Comparison of ENCODE assay signal across 26 mouse cellular contexts in the genomic region with DNA sequence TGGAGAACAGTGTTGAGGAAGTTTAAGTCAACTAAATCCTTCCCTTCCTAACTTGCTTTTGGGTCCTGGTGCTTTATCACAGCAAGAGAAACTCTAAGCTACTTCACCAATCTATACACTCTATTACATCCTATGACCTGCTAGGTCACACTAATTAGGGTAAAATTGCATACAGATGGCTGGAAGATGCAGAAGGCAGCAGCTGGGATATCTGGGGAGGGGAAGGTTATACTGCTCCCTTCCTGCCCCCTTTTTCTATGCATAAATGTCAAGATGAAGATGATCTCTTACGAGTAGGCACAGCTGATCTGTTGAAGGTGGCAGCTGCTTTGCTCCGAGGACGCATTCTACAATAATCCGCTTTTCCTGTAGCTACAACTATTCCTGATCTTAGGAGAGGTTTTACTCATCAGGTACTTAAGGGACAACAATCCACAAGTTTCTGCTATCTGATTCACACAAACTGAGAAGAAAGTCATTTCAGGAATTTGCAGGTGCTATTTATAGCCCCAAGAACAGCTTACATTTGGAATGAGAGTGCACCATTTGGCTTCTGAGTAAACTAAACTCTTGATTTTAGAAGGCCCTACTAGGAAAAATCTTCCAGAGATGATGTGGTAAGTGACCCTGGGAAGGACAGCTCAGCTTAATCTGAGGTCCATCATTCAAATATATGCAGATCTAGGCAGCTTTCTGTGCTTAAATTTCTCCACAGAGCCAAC.
A peak's percentile ranks its signal among the peaks of the same experiment; 100 is the strongest.
DNase-seq lines count a peak whose midpoint lies in the region; ATAC-seq and TF ChIP-seq lines count a peak whose summit lies in the region.
"Had no signal": no experiment of that assay in that cellular context is flagged by ENCODE, and none has a peak within 500 bp of the region (broad histone marks: within the 10 kb centered on the region; RNA-seq: fewer than 3 reads in every experiment).

No protein-coding gene starts in this region.

- H3K27me3 ChIP-seq in heart, embryonic 12.5 days (replicated peaks) = no peaks in the 10 kb centered on the region
- no peaks in the 10 kb centered on the region for H3K27me3 ChIP-seq in heart, embryonic 16.5 days (ENCODE audit: control insufficient read depth, insufficient read depth, low read length)
- no peaks in the 10 kb centered on the region for H3K27me3 ChIP-seq in embryonic facial prominence, embryonic 11.5 days (ENCODE audit: control insufficient read depth, insufficient read depth, low read length)
- H3K27me3 ChIP-seq in hindbrain, postnatal 0 days (ENCODE audit: insufficient read depth, low read length) = no peaks in the 10 kb centered on the region
- H3K27me3 ChIP-seq: CH12.LX; embryonic facial prominence, embryonic 13.5 days; forebrain, embryonic 13.5 days; Patski; stomach, embryonic 15.5 days had no signal

- peak; percentile 61 for DNase-seq in heart, adult 11 months
- no peak for DNase-seq in heart, adult 8-10 months (ENCODE audit: low spot score)
- DNase-seq in 3T3-L1 (ENCODE audit: low read depth, low spot score) = peak; percentile 19
- DNase-seq in embryonic facial prominence, embryonic 11.5 days (ENCODE audit: low spot score) = peak; percentile 57
- no peak for DNase-seq in hindbrain, postnatal 0 days (ENCODE audit: low spot score)
- DNase-seq in kidney, adult 8-10 months = no peak
- DNase-seq: adrenal gland, postnatal 36 days; cerebellum, adult 11 months; cerebellum, adult 9-11 months; kidney, postnatal 4 days; layer of hippocampus, adult 9-11 months; lung, embryonic 14.5 days; lung, postnatal 4 days; thymus, adult 18-20 months; thymus, postnatal 36 days had no signal

- no peak overlapping the region for H3K27ac ChIP-seq in heart, embryonic 12.5 days (ENCODE audit: poor library complexity, severe bottlenecking)
- H3K27ac ChIP-seq in heart, embryonic 16.5 days (ENCODE audit: low read length) = 0 out of 2 replicates have a peak overlapping the region, but pooled peaks have one; percentile 1
- no peak overlapping the region for H3K27ac ChIP-seq in embryonic facial prominence, embryonic 11.5 days (replicated peaks; ENCODE audit: low read depth, low read length)
- no peak overlapping the region for H3K27ac ChIP-seq in hindbrain, postnatal 0 days
- H3K27ac ChIP-seq: embryonic facial prominence, embryonic 13.5 days; forebrain, embryonic 13.5 days; hindbrain, embryonic 10.5 days; stomach, embryonic 15.5 days had no signal

- H3K4me2 ChIP-seq in heart, embryonic 12.5 days = no peak overlapping the region
- peak overlapping the region; percentile 35; the same call in 1 of the 2 replicates for H3K4me2 ChIP-seq in heart, embryonic 16.5 days (ENCODE audit: low read depth, low read length)
- no peak overlapping the region for H3K4me2 ChIP-seq in embryonic facial prominence, embryonic 11.5 days (ENCODE audit: low read depth, low read length)
- H3K4me2 ChIP-seq in hindbrain, postnatal 0 days (ENCODE audit: low read depth, low read length) = no peak overlapping the region
- H3K4me2 ChIP-seq: embryonic facial prominence, embryonic 13.5 days; forebrain, embryonic 13.5 days; lung, embryonic 14.5 days; stomach, embryonic 15.5 days had no signal

- ATAC-seq in heart, embryonic 12.5 days (ENCODE audit: insufficient number of reproducible peaks, low FRiP score) = no peak
- no peak for ATAC-seq in heart, embryonic 16.5 days (replicated peaks; ENCODE audit: extremely low read depth, insufficient read depth, low FRiP score)
- no peak for ATAC-seq in embryonic facial prominence, embryonic 11.5 days (replicated peaks; ENCODE audit: insufficient number of reproducible peaks, low FRiP score, low TSS enrichment, low read depth)
- ATAC-seq in hindbrain, postnatal 0 days = no peak
- ATAC-seq: forebrain, embryonic 13.5 days; intestine, postnatal 0 days; midbrain, embryonic 16.5 days; Patski had no signal

- H3K9me3 ChIP-seq in heart, embryonic 12.5 days (replicated peaks) = no peaks in the 10 kb centered on the region
- H3K9me3 ChIP-seq in heart, embryonic 16.5 days (replicated peaks; ENCODE audit: control insufficient read depth, low read length) = no peaks in the 10 kb centered on the region
- H3K9me3 ChIP-seq in embryonic facial prominence, embryonic 11.5 days (replicated peaks; ENCODE audit: control insufficient read depth, low read length) = no peaks in the 10 kb centered on the region
- H3K9me3 ChIP-seq in hindbrain, postnatal 0 days (ENCODE audit: low read length) = no peaks in the 10 kb centered on the region
- H3K9me3 ChIP-seq: embryonic facial prominence, embryonic 13.5 days; forebrain, embryonic 13.5 days; G1E; hindbrain, embryonic 10.5 days; stomach, embryonic 15.5 days had no signal

- peaks cover 15% of the 10 kb centered on the region for H3K4me1 ChIP-seq in heart, embryonic 12.5 days (replicated peaks)
- H3K4me1 ChIP-seq in heart, embryonic 16.5 days (ENCODE audit: control insufficient read depth, insufficient read depth, low read length) = peaks cover 14% of the 10 kb centered on the region
- no peaks in the 10 kb centered on the region for H3K4me1 ChIP-seq in embryonic facial prominence, embryonic 11.5 days (ENCODE audit: control insufficient read depth, insufficient read depth, low read length)
- H3K4me1 ChIP-seq in hindbrain, postnatal 0 days (ENCODE audit: insufficient read depth, low read length) = no peaks in the 10 kb centered on the region
- H3K4me1 ChIP-seq: forebrain, embryonic 13.5 days; stomach, embryonic 15.5 days had no signal

- H3K4me3 ChIP-seq in heart, embryonic 12.5 days = no peak overlapping the region
- no peak overlapping the region for H3K4me3 ChIP-seq in heart, embryonic 16.5 days (ENCODE audit: low read length)
- H3K4me3 ChIP-seq in embryonic facial prominence, embryonic 11.5 days (ENCODE audit: low read depth, low read length) = no peak overlapping the region
- no peak overlapping the region for H3K4me3 ChIP-seq in hindbrain, postnatal 0 days (ENCODE audit: low read length)
- H3K4me3 ChIP-seq: embryonic facial prominence, embryonic 13.5 days; forebrain, embryonic 13.5 days; hindbrain, embryonic 10.5 days; stomach, embryonic 15.5 days had no signal

- 36% methylated on average over 4 of the region's 4 CpGs for WGBS in heart, embryonic 12.5 days
- WGBS in heart, embryonic 16.5 days = 39% methylated on average over 4 of the region's 4 CpGs
- 36% methylated on average over 4 of the region's 4 CpGs for WGBS in embryonic facial prominence, embryonic 11.5 days
- WGBS in hindbrain, postnatal 0 days = 75% methylated on average over 4 of the region's 4 CpGs

- H3K36me3 ChIP-seq in heart, embryonic 12.5 days = no peaks in the 10 kb centered on the region
- H3K36me3 ChIP-seq in heart, embryonic 16.5 days (ENCODE audit: control insufficient read depth, insufficient read depth) = no peaks in the 10 kb centered on the region
- no peaks in the 10 kb centered on the region for H3K36me3 ChIP-seq in embryonic facial prominence, embryonic 11.5 days (replicated peaks; ENCODE audit: control insufficient read depth, insufficient read depth, low read depth, low read length)
- H3K36me3 ChIP-seq in hindbrain, postnatal 0 days (ENCODE audit: insufficient read depth, low read length) = no peaks in the 10 kb centered on the region
- H3K36me3 ChIP-seq: embryonic facial prominence, embryonic 13.5 days; G1E; hindbrain, embryonic 10.5 days; stomach, embryonic 15.5 days had no signal

- H3K9ac ChIP-seq in heart, embryonic 12.5 days = no peak overlapping the region
- H3K9ac ChIP-seq in heart, embryonic 16.5 days (ENCODE audit: low read length) = no peak overlapping the region
- no peak overlapping the region for H3K9ac ChIP-seq in embryonic facial prominence, embryonic 11.5 days (replicated peaks; ENCODE audit: low read length)
- no peak overlapping the region for H3K9ac ChIP-seq in hindbrain, postnatal 0 days (replicated peaks; ENCODE audit: low read length)
- H3K9ac ChIP-seq: embryonic facial prominence, embryonic 13.5 days; forebrain, embryonic 13.5 days; lung, embryonic 14.5 days; stomach, embryonic 15.5 days had no signal

- TF ChIP-seq CTCF in hindbrain, postnatal 0 days (IDR thresholded peaks at IDR 0.05; ENCODE audit: low read depth) = no peak

Comparison
In these comparisons a context has a peak if more than half of its experiments do, and no peak if none do; other contexts are left out.
1. DNase-seq: peak in heart, adult 11 months (single experiment), 3T3-L1 (single experiment) and embryonic facial prominence, embryonic 11.5 days (single experiment); none in heart, adult 8-10 months (single experiment), hindbrain, postnatal 0 days (single experiment) and kidney, adult 8-10 months (0 of 2).